Mouse (Mus musculus) limb, embryonic 15.5 days (tissue): Measurements from ENCODE around the gene Rasa3. TPM values are rescaled to one million over a fixed set of nuclear protein-coding genes. Genes with fewer than 3 reads are reported as not detected.

Experiments
- ATAC-seq: fragments of 200-750 bp; cut with Nextera tagmentation; 2 replicates; pipeline ENCODE4 v1.8.0; 2017; ENCODE audit warnings: low read depth, moderate TSS enrichment; ENCODE audit not compliant: insufficient number of reproducible peaks, low FRiP score, low TSS enrichment
- H3K27ac ChIP-seq: fragments of 300-500 bp; sonication (generic); 2 replicates; pipeline ENCODE4 v1.5.1; 2015; ENCODE audit warnings: moderate library complexity, mild to moderate bottlenecking, inconsistent platforms
- H3K27me3 ChIP-seq: fragments of 300-500 bp; sonication (generic); 2 replicates; pipeline ENCODE4 v1.6.1; 2015; ENCODE audit warnings: inconsistent platforms
- H3K36me3 ChIP-seq: fragments of 300-500 bp; sonication (generic); 2 replicates; pipeline ENCODE4 v1.6.1; 2015; ENCODE audit warnings: inconsistent platforms
- H3K4me1 ChIP-seq: fragments of 300-500 bp; sonication (generic); 2 replicates; pipeline ENCODE4 v1.6.1; 2015; ENCODE audit warnings: inconsistent platforms
- H3K4me2 ChIP-seq: fragments of 300-500 bp; sonication (generic); 2 replicates; pipeline ENCODE4 v1.6.1; 2015; ENCODE audit warnings: mild to moderate bottlenecking, inconsistent platforms
- H3K4me3 ChIP-seq: fragments of 300-500 bp; sonication (generic); 2 replicates; pipeline ENCODE4 v1.5.1; 2015; ENCODE audit warnings: mild to moderate bottlenecking, inconsistent platforms
- H3K9ac ChIP-seq: fragments of 300-500 bp; sonication (generic); 2 replicates; pipeline ENCODE4 v1.6.1; 2015; ENCODE audit warnings: inconsistent platforms
- H3K9me3 ChIP-seq: fragments of 300-500 bp; sonication (generic); 2 replicates; pipeline ENCODE4 v1.6.1; 2016; ENCODE audit warnings: inconsistent platforms
- WGBS: fragments of 180-500 bp; shearing (Covaris S2); methylation state at CpG from one replicate; pipeline ENCODE4 v1.1.7; 2015; 5-methylcytosine and 5-hydroxymethylcytosine counted together
- polyA plus RNA-seq: library from polyadenylated mRNA; unstranded; fragments of >200 nt; fragmentation: Nextera tagmentation; extraction: Ambion mirVana; gene quantifications from 2 replicates; pipeline ENCODE4 v1.2.1, GENCODE M21; 2015

Gene Rasa3
- polyA plus RNA-seq, 1 experiment from 2014 or later: 32.3 TPM

DNA sequence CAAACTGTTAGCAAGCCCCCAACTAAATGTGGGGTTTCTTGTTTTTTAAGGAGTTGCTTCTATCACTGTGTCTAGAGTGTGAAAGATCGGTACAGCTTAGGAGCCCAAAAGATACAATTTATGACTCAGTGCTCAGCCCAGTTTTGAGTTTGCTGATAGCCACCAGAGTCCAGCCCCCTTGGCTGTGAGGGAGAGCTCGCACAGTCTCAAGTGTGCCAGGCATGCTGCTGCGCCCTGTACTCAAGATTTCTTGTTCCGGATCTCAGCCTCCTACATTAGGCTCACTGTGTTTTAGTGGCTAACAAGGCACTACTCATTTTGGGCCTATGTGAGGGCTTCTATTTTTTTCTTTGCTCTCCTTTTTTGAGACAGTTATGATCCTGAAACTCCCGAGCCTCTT is 137.3 kb downstream of the Rasa3 start:
- Histone ChIP-seq H3K9ac (no peak overlapping the region), H3K4me1 (peaks cover 6% of the 10 kb centered on the region; the same call in 1 of the 2 replicates), H3K9me3 (no peaks in the 10 kb centered on the region), H3K27me3 (no peaks in the 10 kb centered on the region), H3K36me3 (no peaks in the 10 kb centered on the region), H3K4me3 (no peak overlapping the region), H3K4me2 (no peak overlapping the region), H3K27ac (no peak overlapping the region)
- 77% methylated on average over 5 of the region's 5 CpGs for WGBS
- ATAC-seq: no peak

DNA sequence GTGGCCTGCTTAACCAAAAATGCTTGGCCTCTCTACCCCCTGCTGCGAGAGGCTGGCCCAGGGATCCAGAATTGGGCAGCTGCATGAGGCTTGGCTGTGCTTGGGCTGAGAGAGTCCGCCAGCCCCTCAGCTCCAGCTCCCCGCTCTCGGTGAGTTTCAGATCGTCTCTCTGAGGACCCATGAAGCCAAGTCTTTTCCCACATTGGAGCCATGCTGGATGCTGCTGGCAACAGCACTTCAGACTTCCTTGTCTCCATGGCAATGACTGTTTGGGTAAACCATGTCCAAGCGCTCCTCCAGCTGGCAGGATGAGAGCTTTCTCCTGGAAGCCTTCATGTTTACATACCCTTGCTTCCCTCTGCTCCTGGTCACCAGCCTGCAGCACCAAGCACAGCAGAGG is 138.6 kb downstream of the Rasa3 start:
- Histone ChIP-seq H3K4me3 (no peak overlapping the region), H3K4me1 (peaks cover 6% of the 10 kb centered on the region; the same call in 1 of the 2 replicates), H3K27ac (peak overlapping the region; percentile 54; the same call in 1 of the 2 replicates), H3K9ac (no peak overlapping the region), H3K4me2 (0 out of 2 replicates have a peak overlapping the region, but pooled peaks have one; percentile 2), H3K36me3 (no peaks in the 10 kb centered on the region), H3K27me3 (no peaks in the 10 kb centered on the region), H3K9me3 (no peaks in the 10 kb centered on the region)
- ATAC-seq: peak; percentile 87
- WGBS: 51% methylated on average over 6 of the region's 6 CpGs

GRCm38 (mm10) chr8:13537102-13537501 is 140.3 kb downstream of the Rasa3 start:
- H3K4me3 ChIP-seq: no peak overlapping the region
- no peak for ATAC-seq
- no peaks in the 10 kb centered on the region for H3K27me3 ChIP-seq
- peaks cover 11% of the 10 kb centered on the region; the same call in 1 of the 2 replicates for H3K4me1 ChIP-seq
- H3K36me3 ChIP-seq: no peaks in the 10 kb centered on the region
- no peaks in the 10 kb centered on the region for H3K9me3 ChIP-seq
- 61% methylated on average over 2 of the region's 2 CpGs for WGBS
- no peak overlapping the region for H3K4me2 ChIP-seq
- H3K9ac ChIP-seq: no peak overlapping the region
- no peak overlapping the region for H3K27ac ChIP-seq

GRCm38 (mm10) chr8:13533123-13533522 is 144.3 kb downstream of the Rasa3 start:
- no peaks in the 10 kb centered on the region for H3K36me3 ChIP-seq
- no peak for ATAC-seq
- no peak overlapping the region for H3K27ac ChIP-seq
- H3K4me2 ChIP-seq: no peak overlapping the region
- H3K4me1 ChIP-seq: peaks cover 39% of the 10 kb centered on the region
- no peak overlapping the region for H3K9ac ChIP-seq
- WGBS: 59% methylated on average over 8 of the region's 8 CpGs
- no peaks in the 10 kb centered on the region for H3K27me3 ChIP-seq
- H3K9me3 ChIP-seq: no peaks in the 10 kb centered on the region
- H3K4me3 ChIP-seq: no peak overlapping the region

- 61% methylated on average over 9 of the region's 9 CpGs for WGBS
- peak overlapping the region; percentile 67 for H3K27ac ChIP-seq
- ATAC-seq: no peak
- H3K9ac ChIP-seq: no peak overlapping the region
- no peaks in the 10 kb centered on the region for H3K27me3 ChIP-seq
- no peak overlapping the region for H3K4me3 ChIP-seq
- H3K9me3 ChIP-seq: no peaks in the 10 kb centered on the region
- H3K4me1 ChIP-seq: peaks cover 37% of the 10 kb centered on the region
- H3K4me2 ChIP-seq: no peak overlapping the region
- no peaks in the 10 kb centered on the region for H3K36me3 ChIP-seq
Measured at GRCm38 (mm10) chr8:13531602-13532171, 145.7 kb downstream of the Rasa3 start.

- Histone ChIP-seq H3K36me3 (no peaks in the 10 kb centered on the region), H3K9ac (no peak overlapping the region), H3K4me3 (no peak overlapping the region), H3K4me2 (no peak overlapping the region), H3K4me1 (peaks cover 37% of the 10 kb centered on the region), H3K9me3 (no peaks in the 10 kb centered on the region), H3K27ac (peak overlapping the region; percentile 67), H3K27me3 (no peaks in the 10 kb centered on the region)
- 0 out of 2 replicates have a peak, but pooled peaks have one; percentile 33 for ATAC-seq
- WGBS: 27% methylated on average over 5 of the region's 5 CpGs
Measured at GRCm38 (mm10) chr8:13530941-13531340, 146.5 kb downstream of the Rasa3 start.

DNA sequence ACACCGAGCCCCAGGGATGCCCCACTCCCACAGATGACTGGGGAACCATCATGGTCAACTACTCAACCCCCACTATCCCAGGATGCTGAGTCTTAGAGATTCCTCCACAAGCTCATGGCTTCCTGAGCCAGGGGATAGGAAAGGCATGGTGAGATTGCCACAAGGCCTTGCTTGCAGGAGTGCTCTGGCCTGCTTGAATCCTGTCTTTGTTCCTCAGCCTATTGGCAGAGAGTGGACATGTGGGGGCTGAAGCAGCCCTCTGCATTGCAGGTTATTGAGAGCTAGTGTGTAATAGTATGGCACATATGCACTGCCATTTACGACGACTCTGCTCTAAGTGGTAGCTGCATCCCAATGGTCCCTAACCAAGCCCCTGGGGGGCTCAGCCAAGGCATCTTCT is 147.0 kb downstream of the Rasa3 start:
- Histone ChIP-seq H3K9ac (no peak overlapping the region), H3K4me2 (no peak overlapping the region), H3K27me3 (no peaks in the 10 kb centered on the region), H3K36me3 (no peaks in the 10 kb centered on the region), H3K27ac (peak overlapping the region; percentile 67), H3K9me3 (no peaks in the 10 kb centered on the region), H3K4me3 (no peak overlapping the region), H3K4me1 (peaks cover 37% of the 10 kb centered on the region)
- peak; percentile 49; the same call in 1 of the 2 replicates for ATAC-seq
- 65% methylated on average over 3 of the region's 3 CpGs for WGBS

DNA sequence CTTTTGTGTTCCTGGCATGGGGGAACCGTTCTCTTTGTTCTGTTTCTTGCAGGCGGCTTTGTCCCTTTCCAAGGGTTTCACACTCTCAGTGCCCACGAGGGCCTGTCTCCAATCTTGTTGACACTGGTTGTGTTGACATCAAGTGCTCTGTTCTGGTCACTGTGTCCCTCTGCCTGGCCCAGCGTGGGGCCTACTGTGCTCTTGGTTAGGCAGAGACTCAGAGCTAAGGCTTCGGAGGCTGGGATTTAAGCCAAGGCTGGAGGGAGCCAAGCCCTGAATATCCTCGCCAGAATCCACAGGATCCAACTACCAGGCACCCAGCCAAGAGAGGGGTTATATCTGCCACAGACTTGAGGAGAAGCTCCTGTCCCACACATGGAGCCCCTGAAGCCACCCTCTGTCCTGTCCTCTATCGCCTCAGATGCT is 147.5 kb downstream of the Rasa3 start:
- H3K4me1 ChIP-seq: peaks cover 37% of the 10 kb centered on the region
- H3K36me3 ChIP-seq: no peaks in the 10 kb centered on the region
- no peak for ATAC-seq
- H3K9me3 ChIP-seq: no peaks in the 10 kb centered on the region
- WGBS: 47% methylated on average over 7 of the region's 7 CpGs
- H3K9ac ChIP-seq: no peak overlapping the region
- peak overlapping the region; percentile 67 for H3K27ac ChIP-seq
- H3K27me3 ChIP-seq: no peaks in the 10 kb centered on the region
- no peak overlapping the region for H3K4me3 ChIP-seq
- H3K4me2 ChIP-seq: no peak overlapping the region

- ATAC-seq: 0 out of 2 replicates have a peak, but pooled peaks have one; percentile 42
- Histone ChIP-seq H3K27ac (peak overlapping the region; percentile 67), H3K4me1 (peaks cover 37% of the 10 kb centered on the region), H3K4me3 (no peak overlapping the region), H3K4me2 (no peak overlapping the region), H3K9ac (no peak overlapping the region), H3K27me3 (no peaks in the 10 kb centered on the region), H3K36me3 (no peaks in the 10 kb centered on the region), H3K9me3 (no peaks in the 10 kb centered on the region)
- 48% methylated on average over 15 of the region's 15 CpGs for WGBS
Measured at GRCm38 (mm10) chr8:13529011-13529840, 148.2 kb downstream of the Rasa3 start.

DNA sequence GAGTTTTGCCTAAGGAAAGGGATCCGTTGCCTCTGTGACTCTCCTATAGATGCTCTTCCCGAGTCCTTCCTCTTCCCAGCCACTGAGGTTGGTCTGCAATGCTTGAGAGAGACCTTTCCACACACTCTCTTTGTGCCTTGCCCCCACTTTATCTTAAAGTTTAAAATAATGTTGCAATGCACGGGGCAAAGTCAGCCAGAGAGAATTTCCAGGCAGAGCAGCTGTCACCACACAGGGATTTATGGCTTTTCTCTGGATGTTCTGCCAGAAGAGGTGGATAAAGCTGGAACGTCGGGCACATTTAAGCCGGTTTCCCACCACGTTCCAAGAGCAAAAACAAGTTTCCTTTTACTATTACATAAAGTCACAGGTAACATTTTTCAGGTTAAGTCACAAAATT is 156.0 kb downstream of the Rasa3 start:
- Histone ChIP-seq H3K4me3 (no peak overlapping the region), H3K36me3 (no peaks in the 10 kb centered on the region), H3K27ac (no peak overlapping the region), H3K4me1 (peaks cover 17% of the 10 kb centered on the region), H3K27me3 (no peaks in the 10 kb centered on the region; the same call in 1 of the 2 replicates), H3K9ac (no peak overlapping the region), H3K9me3 (no peaks in the 10 kb centered on the region), H3K4me2 (0 out of 2 replicates have a peak overlapping the region, but pooled peaks have one; percentile 14)
- WGBS: 32% methylated on average over 7 of the region's 7 CpGs
- ATAC-seq: no peak

DNA sequence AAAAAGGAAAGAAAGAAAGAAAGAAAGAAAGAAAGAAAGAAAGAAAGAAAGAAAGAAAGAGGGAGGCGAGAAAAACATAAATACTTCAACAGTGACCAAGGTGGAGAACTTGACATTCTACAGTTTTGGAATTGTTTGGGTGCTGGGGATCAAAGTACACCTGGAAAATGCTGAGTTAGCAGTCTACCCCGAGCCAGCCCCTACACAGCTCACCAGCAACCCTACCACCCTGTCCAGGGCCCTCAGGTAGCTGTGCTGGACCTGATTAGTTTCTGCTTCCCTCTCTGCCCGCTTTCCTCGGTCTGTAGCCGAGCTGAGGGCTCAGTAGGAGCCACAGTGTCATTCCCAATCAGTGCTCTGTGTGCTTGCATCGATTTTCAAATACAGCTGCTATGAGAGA is 157.1 kb downstream of the Rasa3 start:
- H3K4me2 ChIP-seq: no peak overlapping the region
- H3K36me3 ChIP-seq: no peaks in the 10 kb centered on the region
- H3K27me3 ChIP-seq: no peaks in the 10 kb centered on the region; the same call in 1 of the 2 replicates
- 47% methylated on average over 6 of the region's 6 CpGs for WGBS
- no peaks in the 10 kb centered on the region for H3K9me3 ChIP-seq
- H3K27ac ChIP-seq: no peak overlapping the region
- no peak overlapping the region for H3K9ac ChIP-seq
- H3K4me3 ChIP-seq: no peak overlapping the region
- ATAC-seq: no peak
- H3K4me1 ChIP-seq: peaks cover 27% of the 10 kb centered on the region

DNA sequence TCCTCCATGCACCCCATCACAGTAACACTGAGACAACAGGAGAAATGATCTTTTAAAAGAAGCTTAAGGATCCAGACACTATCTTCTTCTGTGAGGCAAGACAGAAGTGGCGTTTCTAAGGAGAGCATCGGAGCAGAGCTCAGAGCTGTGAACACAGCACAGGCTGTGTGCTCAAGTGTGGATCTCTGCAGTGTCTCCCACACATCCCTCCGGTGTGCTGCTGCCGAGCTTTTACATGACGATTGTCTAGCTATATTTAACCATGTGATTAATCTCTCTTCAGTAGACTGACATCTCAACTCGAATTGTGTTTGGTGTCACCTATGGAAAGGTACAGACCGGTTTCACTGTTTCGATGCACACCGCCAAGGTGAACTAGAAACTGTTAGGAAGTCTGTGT is 157.9 kb downstream of the Rasa3 start:
- no peak for ATAC-seq
- Histone ChIP-seq H3K4me1 (peaks cover 28% of the 10 kb centered on the region), H3K4me3 (no peak overlapping the region), H3K4me2 (no peak overlapping the region), H3K27ac (no peak overlapping the region), H3K9ac (no peak overlapping the region), H3K9me3 (no peaks in the 10 kb centered on the region), H3K36me3 (no peaks in the 10 kb centered on the region), H3K27me3 (no peaks in the 10 kb centered on the region; the same call in 1 of the 2 replicates)
- 81% methylated on average over 9 of the region's 9 CpGs for WGBS
